Mouse (Mus musculus) mouse trophoblast stem cell (cell line): ENCODE results near the gene Sept11.

Experiments
- in situ Hi-C, 2 experiments: fragments of 300-500 bp; cut with MseI, MboI; formaldehyde crosslinking; loops; 2 replicates in 1 of 2; 3 replicates in 1 of 2; pipeline ENCODE4 v1.15.1; 2025

Sept11 gene

GRCm38 (mm10) chr5:93093638-93094527 is 646 bp downstream of the Sept11 start:
- in situ Hi-C loops, result no loop called here

DNA sequence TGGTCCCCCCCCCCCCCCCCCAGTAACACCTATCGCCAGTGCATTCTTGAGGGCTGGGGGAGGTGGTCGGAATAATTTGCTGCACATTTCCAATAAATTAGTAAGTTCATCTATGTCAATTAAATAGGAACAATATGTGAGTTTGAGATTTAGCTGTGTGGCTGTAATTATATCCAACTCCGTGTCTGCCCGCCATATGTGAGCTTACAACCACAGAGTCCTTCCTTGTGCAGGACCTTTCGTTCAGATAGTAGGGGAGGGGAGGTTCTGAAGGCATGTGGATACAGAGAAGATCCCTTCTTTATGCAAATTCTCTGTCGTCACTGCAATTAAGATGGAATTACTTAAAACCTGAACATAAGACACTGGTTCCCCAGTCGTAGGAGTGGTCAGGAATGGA is 2.1 kb downstream of the Sept11 start:
- in situ Hi-C loops, result no loop called here

DNA sequence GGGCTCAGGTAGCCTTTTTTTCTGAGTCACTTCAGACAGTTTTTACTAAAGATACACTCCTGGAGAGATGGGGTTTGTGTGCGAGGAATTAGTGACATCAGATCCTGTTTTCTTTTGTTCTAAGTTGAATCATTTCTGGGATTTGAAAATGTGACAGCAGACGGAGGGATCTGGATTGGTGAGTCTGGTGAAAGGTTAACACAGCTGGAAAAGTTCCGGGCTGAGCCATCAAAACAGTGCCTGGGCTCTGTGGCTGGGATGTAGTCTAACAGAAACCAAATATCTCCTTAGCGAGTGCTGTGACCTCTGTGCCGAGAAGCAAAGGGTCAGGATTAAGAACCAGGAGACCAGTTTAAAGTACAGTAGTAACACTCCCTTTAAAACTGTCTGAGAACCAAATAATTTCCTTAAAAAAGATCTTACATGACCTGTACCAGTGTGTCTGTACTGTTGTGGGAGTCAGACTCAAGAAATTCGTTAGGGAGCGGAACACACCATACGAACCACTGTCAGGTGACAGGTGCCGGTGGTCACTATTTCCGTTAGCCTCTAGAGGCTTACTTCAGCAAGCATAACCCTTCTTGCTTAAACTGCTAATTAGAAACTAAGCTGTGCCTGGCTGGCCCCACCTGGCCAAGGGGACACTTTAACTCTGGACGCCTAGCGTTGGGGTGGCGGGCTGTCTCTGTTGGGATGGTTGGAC is 4.1 kb downstream of the Sept11 start:
- in situ Hi-C loops, result no loop called here

DNA sequence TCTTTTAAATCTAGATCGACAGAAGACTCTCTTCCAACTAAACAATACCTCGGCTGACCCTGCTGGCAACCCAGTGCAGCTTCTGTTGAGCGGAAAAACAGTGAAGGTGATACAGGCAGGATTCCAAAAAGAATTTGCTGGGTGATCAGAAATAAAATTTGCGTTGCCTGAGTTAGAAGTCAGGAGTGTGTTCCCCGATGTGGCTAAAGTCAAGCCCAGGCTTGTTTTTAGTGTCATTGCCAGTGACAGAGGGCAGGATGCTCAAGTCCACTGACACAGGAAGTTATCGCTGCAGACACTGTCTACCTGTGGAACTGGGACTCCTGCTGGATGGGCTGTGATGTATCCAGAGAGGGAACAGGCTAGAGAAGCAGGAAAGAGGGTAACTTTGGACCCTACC is 5.0 kb downstream of the Sept11 start:
- in situ Hi-C loops, result no loop called here

GRCm38 (mm10) chr5:93098811-93099210 is 5.6 kb downstream of the Sept11 start:
- in situ Hi-C loops, result no loop called here

GRCm38 (mm10) chr5:93100906-93101305 is 7.7 kb downstream of the Sept11 start:
- in situ Hi-C loops, result no loop called here

- in situ Hi-C loops, result no loop called here
Measured at GRCm38 (mm10) chr5:93101371-93101791, 8.1 kb downstream of the Sept11 start.

DNA sequence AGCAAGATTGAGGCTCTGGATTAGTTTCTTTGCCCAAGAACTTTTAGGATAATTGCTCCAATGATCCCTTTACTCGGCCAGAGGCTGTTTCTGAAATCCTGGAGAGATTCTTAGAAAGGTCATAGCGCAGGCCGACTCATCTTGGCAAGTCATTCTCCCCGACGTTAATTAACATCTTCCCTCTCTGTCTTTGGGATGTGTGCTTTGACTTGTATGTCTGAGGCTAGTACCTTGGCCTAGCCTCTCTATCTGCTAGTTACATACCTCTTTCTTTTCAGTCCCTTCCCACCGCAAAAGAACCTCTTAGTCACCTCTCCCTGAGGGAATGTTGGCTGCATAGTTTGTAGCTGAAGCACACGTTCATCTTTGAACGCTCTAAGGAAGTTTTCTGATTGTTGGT is 10.4 kb downstream of the Sept11 start:
- in situ Hi-C loops, result no loop called here

- in situ Hi-C loops, result no loop called here
Measured at GRCm38 (mm10) chr5:93104987-93105823, 12.0 kb downstream of the Sept11 start.

DNA sequence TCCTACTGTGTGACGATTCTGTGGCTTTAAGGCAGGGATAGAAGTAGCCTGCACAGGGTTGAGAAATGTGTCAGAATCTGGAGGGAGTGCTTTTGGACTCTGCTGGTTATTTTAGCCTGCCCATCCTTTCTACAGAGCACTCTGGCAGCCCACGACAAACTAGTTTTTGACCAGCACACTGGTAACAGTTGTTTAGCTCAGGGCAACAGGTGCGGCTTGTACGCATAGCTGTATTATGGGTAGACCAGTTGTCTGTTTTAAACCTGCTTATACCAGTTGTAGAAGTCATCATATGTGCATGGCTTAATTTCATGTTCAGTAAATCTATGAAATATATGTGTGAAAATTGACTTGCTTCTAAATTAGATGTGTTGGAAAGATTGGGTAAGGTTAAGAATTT is 12.8 kb downstream of the Sept11 start:
- in situ Hi-C loops, result no loop called here

GRCm38 (mm10) chr5:93108703-93109102 is 15.5 kb downstream of the Sept11 start:
- in situ Hi-C loops, result no loop called here

GRCm38 (mm10) chr5:93109555-93109954 is 16.3 kb downstream of the Sept11 start:
- in situ Hi-C loops, result no loop called here

GRCm38 (mm10) chr5:93112290-93112689 is 19.1 kb downstream of the Sept11 start:
- in situ Hi-C loops, result no loop called here

- in situ Hi-C loops, result no loop called here
Measured at GRCm38 (mm10) chr5:93113517-93113916, 20.3 kb downstream of the Sept11 start.

DNA sequence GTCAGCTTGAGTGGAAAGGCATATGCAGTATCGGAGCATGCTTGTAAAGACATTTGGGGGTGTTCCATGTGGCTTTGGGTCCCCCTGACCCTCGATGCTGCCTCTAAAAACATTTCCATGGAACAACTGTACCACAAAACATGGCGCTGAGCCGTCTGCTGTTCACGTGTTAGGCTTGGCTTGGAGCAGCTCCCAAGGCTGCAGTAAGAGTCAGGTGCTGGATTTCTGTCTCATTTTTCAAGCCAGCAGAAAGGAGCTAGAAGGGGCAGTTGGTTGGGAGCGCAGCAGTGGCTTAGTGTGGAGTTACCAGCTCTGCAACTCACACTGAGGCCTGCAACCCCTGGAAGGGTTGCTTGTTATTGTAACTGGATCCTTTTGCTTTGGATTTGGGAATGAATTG is 21.3 kb downstream of the Sept11 start:
- in situ Hi-C loops, result no loop called here

- in situ Hi-C loops, result no loop called here
Measured at GRCm38 (mm10) chr5:93115059-93115458, 21.8 kb downstream of the Sept11 start.

- in situ Hi-C loops, result no loop called here
Measured at GRCm38 (mm10) chr5:93115854-93116253, 22.6 kb downstream of the Sept11 start.

DNA sequence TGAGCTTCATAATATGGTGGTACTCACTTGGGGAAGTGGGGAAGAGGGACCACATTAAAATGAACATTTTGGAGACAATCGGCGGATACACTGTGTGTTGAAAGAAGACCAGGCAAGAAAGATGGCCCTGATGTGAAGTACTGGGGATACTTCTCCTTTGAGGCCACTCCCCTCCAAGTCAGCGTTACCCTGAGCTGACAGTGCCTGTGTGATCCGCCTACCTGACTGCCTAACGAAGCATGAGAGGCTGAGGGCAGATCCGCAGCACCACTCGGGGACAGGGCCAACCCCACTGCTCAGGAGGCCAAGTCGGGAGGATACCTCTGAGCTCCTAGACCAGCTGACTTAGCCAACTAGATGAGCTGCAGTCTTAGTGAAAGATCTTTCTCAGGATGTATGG is 24.4 kb downstream of the Sept11 start:
- in situ Hi-C loops, result no loop called here

- in situ Hi-C loops, result no loop called here
Measured at GRCm38 (mm10) chr5:93121660-93122059, 28.4 kb downstream of the Sept11 start.

DNA sequence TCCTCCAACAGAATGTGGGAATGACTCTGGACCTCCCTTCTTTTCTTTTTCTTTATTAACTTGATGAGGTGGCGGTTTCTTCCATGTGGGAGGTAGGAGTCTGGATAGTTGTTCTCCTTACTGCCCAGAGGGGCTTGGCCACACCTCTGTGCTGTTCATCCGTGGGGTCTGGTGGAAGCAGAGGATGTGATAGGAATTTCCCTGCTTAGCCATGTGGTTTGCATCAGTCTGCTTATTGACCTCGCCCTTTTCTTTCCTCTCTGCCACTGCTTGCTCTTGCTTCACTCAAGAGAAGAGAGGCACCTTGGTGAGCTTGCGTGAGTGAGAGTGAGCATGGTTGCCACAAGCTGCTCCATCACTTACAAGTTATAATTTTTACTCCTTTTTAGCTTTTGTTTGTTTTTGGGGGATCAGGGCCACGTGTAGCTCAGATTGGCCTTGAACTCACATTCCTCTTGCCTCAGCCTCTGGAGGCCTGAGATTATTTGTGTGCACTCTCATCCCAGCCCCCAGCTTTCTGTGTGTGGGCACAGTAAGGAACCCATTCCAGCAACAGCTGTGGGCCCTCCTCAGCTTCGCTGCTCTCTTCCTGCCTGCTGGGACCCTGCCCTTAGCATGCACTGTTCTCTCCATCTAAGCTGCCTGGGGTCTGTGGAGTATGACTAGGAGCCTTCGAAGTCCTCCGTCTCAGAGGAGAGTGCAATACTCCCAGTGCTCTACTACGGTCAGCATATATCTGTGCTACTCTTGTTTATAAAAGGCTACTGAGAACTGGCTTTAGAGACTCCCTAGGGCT is 31.0 kb downstream of the Sept11 start:
- in situ Hi-C loops, result no loop called here

DNA sequence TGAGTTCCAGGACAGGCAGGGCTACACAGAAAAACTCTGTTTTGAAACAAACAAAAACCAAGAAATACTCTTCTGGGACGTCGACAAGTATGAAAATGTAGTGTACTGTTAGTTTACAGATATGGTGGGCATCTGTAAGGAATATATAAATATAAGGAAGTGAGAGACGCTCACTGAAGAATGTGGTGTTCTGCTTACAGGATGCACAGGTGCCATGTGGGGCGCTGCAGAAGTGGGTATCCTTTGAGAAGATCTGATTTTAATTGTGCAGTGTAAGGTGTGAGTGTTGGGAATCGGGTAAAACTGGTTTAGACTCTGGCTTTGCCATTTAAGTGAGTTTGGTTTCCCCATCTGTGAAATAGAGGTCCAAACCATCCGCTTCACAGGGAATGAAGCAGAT is 32.1 kb downstream of the Sept11 start:
- in situ Hi-C loops, result no loop called here
